Mouse (Mus musculus) limb, embryonic 14.5 days (tissue): ENCODE data around the gene Magi2. TPM values are rescaled to one million over a fixed set of nuclear protein-coding genes. Genes with fewer than 3 reads are reported as not detected.
A peak's percentile ranks its signal among the peaks of the same experiment; 100 is the strongest.

Source experiments
- ATAC-seq: fragments of 200-750 bp; cut with Nextera tagmentation; 2 replicates; pipeline ENCODE4 v1.8.0; 2017; ENCODE audit warnings: low read depth, moderate number of reproducible peaks, moderate TSS enrichment; ENCODE audit not compliant: low FRiP score
- DNase-seq: peaks from one replicate; pipeline ENCODE4 v3.0.0-alpha.2; 2015; ENCODE audit warnings: low spot score
- H3K27ac ChIP-seq: fragments of 300-500 bp; sonication (generic); replicated peaks from 2 replicates; pipeline ENCODE4 v1.5.1; 2014; ENCODE audit warnings: low read depth, mild to moderate bottlenecking, low read length, moderate library complexity, mixed read lengths
- H3K27me3 ChIP-seq: fragments of 300-500 bp; sonication (generic); 2 replicates; pipeline ENCODE4 v1.6.1; 2014; ENCODE audit warnings: low read length, mixed read lengths; ENCODE audit not compliant: control insufficient read depth, insufficient read depth
- H3K36me3 ChIP-seq: fragments of 300-500 bp; sonication (generic); 2 replicates; pipeline ENCODE4 v1.6.1; 2014; ENCODE audit warnings: mild to moderate bottlenecking, low read length, moderate library complexity, mixed read lengths; ENCODE audit not compliant: control insufficient read depth, insufficient read depth
- H3K4me1 ChIP-seq: fragments of 300-500 bp; sonication (generic); 2 replicates; pipeline ENCODE4 v1.6.1; 2014; ENCODE audit warnings: antibody characterized with exemption, low read length, mixed read lengths; ENCODE audit not compliant: control insufficient read depth, insufficient read depth
- H3K4me2 ChIP-seq: fragments of 300-500 bp; sonication (generic); replicated peaks from 2 replicates; pipeline ENCODE4 v1.6.1; 2014; ENCODE audit warnings: low read depth, mild to moderate bottlenecking, low read length, moderate library complexity; ENCODE audit not compliant: severe bottlenecking
- H3K4me3 ChIP-seq: fragments of 300-500 bp; sonication (generic); replicated peaks from 2 replicates; pipeline ENCODE4 v1.5.1; 2014; ENCODE audit warnings: low read length
- H3K9ac ChIP-seq: fragments of 300-500 bp; sonication (generic); 2 replicates; pipeline ENCODE4 v1.6.1; 2014; ENCODE audit warnings: mild to moderate bottlenecking, low read depth, low read length, moderate library complexity; ENCODE audit not compliant: severe bottlenecking
- H3K9me3 ChIP-seq: fragments of 300-500 bp; sonication (generic); 2 replicates; pipeline ENCODE4 v1.6.1; 2016; ENCODE audit warnings: low read length; ENCODE audit not compliant: control insufficient read depth
- POLR2A ChIP-seq: fragments of 200-500 bp; IDR thresholded peaks from 2 replicates; pipeline ENCODE4 v1.8.0; 2012; ENCODE audit warnings: inconsistent platforms, mild to moderate bottlenecking, moderate library complexity, borderline replicate concordance; ENCODE audit not compliant: insufficient read depth, insufficient read length; ENCODE audit errors: extremely low read depth
- WGBS: fragments of 180-500 bp; shearing (Covaris S2); extraction: QIAGEN DNeasy Blood & Tissue Kit; methylation state at CpG from one replicate; pipeline ENCODE4 v1.1.7; 2014; 5-methylcytosine and 5-hydroxymethylcytosine counted together
- polyA plus RNA-seq, 2 experiments: library from polyadenylated mRNA; depleted of rRNA in 1 of 2; stranded (reverse) in 1 of 2; unstranded in 1 of 2; fragments of >200 nt; fragmentation: Nextera tagmentation in 1 of 2; extraction: Ambion mirVana in 1 of 2; gene quantifications; 2 replicates each; pipeline versions ENCODE4 v1.2.1 to v1.2.3; 2012 to 2014

The Magi2 gene
- polyA plus RNA-seq, 2 experiments: 4.0 to 4.5 TPM

GRCm38 (mm10) chr5:19907381-19907982 lies 680.6 kb downstream of the Magi2 start:
- H3K4me1 ChIP-seq: no peaks in the 10 kb centered on the region
- 0 out of 2 replicates have a peak, but pooled peaks cover 6% of the 10 kb centered on the region for H3K27me3 ChIP-seq
- H3K9ac ChIP-seq: peak overlapping the region; percentile 44
- H3K4me2 ChIP-seq: peak overlapping the region; percentile 55
- DNase-seq (no peak), ATAC-seq (peak; percentile 26; the same call in 1 of the 2 replicates)
- H3K4me3 ChIP-seq: peak overlapping the region; percentile 35
- TF ChIP-seq POLR2A: no peak
- no peak overlapping the region for H3K27ac ChIP-seq
- no peaks in the 10 kb centered on the region for H3K36me3 ChIP-seq
- 2% methylated on average over 12 of the region's 12 CpGs for WGBS
- H3K9me3 ChIP-seq: no peaks in the 10 kb centered on the region

GRCm38 (mm10) chr5:19907983-19908705 lies 681.3 kb downstream of the Magi2 start:
- peak overlapping the region; percentile 44 for H3K9ac ChIP-seq
- WGBS: 4% methylated on average over 16 of the region's 16 CpGs
- TF ChIP-seq POLR2A: no peak
- H3K4me2 ChIP-seq: peak overlapping the region; percentile 55
- H3K4me1 ChIP-seq: no peaks in the 10 kb centered on the region
- DNase-seq: no peak
- H3K36me3 ChIP-seq: no peaks in the 10 kb centered on the region
- H3K4me3 ChIP-seq: peak overlapping the region; percentile 35
- no peak; the same call in 1 of the 2 replicates for ATAC-seq
- H3K27me3 ChIP-seq: 0 out of 2 replicates have a peak, but pooled peaks cover 6% of the 10 kb centered on the region
- H3K27ac ChIP-seq: no peak overlapping the region
- no peaks in the 10 kb centered on the region for H3K9me3 ChIP-seq

DNA sequence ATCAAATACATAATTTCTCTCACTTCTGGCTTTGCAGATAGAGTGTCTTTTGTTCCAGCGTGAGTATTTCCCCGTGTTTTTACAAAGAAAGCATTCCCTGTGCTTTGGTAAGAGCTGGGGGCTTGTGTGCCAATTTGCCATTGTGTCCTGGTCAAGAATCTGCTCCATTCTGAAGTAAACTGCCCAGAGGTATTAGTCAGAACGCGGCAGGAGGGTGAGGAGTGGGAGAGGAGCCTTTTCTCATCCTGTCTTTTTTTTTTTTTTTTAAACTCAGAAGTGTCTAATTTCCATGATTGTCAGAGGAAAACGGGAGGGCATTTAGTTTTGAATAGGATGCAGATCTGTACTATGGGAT lies 681.8 kb downstream of the Magi2 start:
- Histone ChIP-seq H3K4me3 (peak overlapping the region; percentile 35), H3K27me3 (0 out of 2 replicates have a peak, but pooled peaks cover 6% of the 10 kb centered on the region), H3K36me3 (no peaks in the 10 kb centered on the region), H3K9ac (peak overlapping the region; percentile 44; the same call in 1 of the 2 replicates), H3K4me2 (peak overlapping the region; percentile 55), H3K9me3 (no peaks in the 10 kb centered on the region), H3K4me1 (no peaks in the 10 kb centered on the region), H3K27ac (no peak overlapping the region)
- under 1% methylated on average over 5 of the region's 5 CpGs for WGBS
- ATAC-seq: no peak
- no peak for DNase-seq
- TF ChIP-seq POLR2A: no peak

DNA sequence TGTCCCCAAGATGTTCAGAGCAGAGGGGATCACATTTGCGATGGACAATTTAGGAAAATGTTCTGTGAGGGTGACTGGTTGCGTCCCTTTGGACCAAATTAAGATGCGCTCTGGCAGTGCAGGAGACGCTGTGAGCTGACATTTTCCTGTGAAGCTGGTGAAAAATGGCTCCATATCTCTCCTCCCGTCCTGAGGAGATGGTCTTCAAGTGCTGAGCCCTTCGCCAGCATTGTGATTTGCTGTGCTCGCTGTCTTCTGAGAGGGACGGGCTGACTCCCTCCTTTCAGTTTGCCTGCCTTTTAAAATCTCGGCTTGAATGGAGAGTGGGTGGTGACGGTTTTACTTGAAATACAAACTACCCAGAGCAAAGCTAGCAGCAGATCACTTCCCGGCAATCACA lies 682.2 kb downstream of the Magi2 start:
- H3K4me2 ChIP-seq: peak overlapping the region; percentile 55
- peak overlapping the region; percentile 35 for H3K4me3 ChIP-seq
- H3K36me3 ChIP-seq: no peaks in the 10 kb centered on the region
- no peak for TF ChIP-seq POLR2A
- H3K27ac ChIP-seq: no peak overlapping the region
- H3K9ac ChIP-seq: no peak overlapping the region
- H3K27me3 ChIP-seq: 0 out of 2 replicates have a peak, but pooled peaks cover 6% of the 10 kb centered on the region
- H3K4me1 ChIP-seq: no peaks in the 10 kb centered on the region
- DNase-seq: peak; percentile 8
- no peaks in the 10 kb centered on the region for H3K9me3 ChIP-seq
- 7% methylated on average over 11 of the region's 11 CpGs for WGBS
- no peak for ATAC-seq

GRCm38 (mm10) chr5:19909664-19910063 lies 682.8 kb downstream of the Magi2 start:
- WGBS: 76% methylated on average over 7 of the region's 7 CpGs
- 0 out of 2 replicates have a peak, but pooled peaks cover 6% of the 10 kb centered on the region for H3K27me3 ChIP-seq
- 0 out of 2 replicates have a peak overlapping the region, but pooled peaks have one; percentile 35 for H3K4me3 ChIP-seq
- DNase-seq: no peak
- no peaks in the 10 kb centered on the region for H3K36me3 ChIP-seq
- no peak for ATAC-seq
- H3K4me2 ChIP-seq: 0 out of 2 replicates have a peak overlapping the region, but pooled peaks have one; percentile 55
- no peaks in the 10 kb centered on the region for H3K4me1 ChIP-seq
- no peaks in the 10 kb centered on the region for H3K9me3 ChIP-seq
- TF ChIP-seq POLR2A: no peak
- H3K9ac ChIP-seq: no peak overlapping the region
- H3K27ac ChIP-seq: no peak overlapping the region
